Mouse (Mus musculus): ENCODE results near the gene Ttc7b.

DNA sequence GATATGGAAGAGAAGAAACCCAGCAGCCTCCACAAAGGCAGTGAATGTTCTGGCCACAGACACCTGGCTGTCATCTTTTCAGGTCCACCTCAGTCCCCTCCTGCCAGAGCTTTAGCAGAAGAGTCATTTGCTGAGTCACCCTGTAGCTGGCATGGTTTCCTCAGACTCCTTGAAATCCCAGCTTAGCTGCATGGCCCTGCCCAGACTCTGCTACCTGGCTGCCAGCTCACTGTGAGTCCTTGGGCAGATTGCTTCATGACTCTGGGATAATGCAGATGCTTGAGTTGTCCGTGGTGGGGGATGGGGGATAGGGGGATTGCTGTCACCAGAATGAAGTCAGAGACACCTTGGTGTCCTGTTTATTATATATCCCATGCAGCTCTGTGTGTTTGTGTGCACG is 247.6 kb downstream of the Ttc7b start:
- TF ChIP-seq CTCF (IDR thresholded peaks at IDR 0.05; ENCODE audit: low read depth) (no peak), EP300 (optimal IDR thresholded peaks at IDR 0.05) (no peak)
